Mouse (Mus musculus) liver, embryonic 11.5 days (tissue): Measurements from ENCODE around the gene Cdkl5. TPM values are rescaled to one million over a fixed set of nuclear protein-coding genes. Genes with fewer than 3 reads are reported as not detected.

ENCODE experiments used
- ATAC-seq: fragments of 200-750 bp; cut with Nextera tagmentation; replicated peaks from 2 replicates; pipeline ENCODE4 v1.8.0; 2017; ENCODE audit warnings: moderate number of reproducible peaks, mild to moderate bottlenecking, moderate TSS enrichment, moderate library complexity; ENCODE audit not compliant: low FRiP score
- DNase-seq: peaks from one replicate; pipeline ENCODE4 v3.0.0-alpha.2; 2017; ENCODE audit warnings: low spot score
- H3K27ac ChIP-seq: fragments of 300-500 bp; sonication (generic); 2 replicates; pipeline ENCODE4 v1.5.1; 2014; ENCODE audit warnings: mild to moderate bottlenecking, low read depth, low read length, control low read depth
- H3K27me3 ChIP-seq: fragments of 300-500 bp; sonication (generic); replicated peaks from 2 replicates; pipeline ENCODE4 v1.6.1; 2014; ENCODE audit warnings: low read length, mixed read lengths; ENCODE audit not compliant: control insufficient read depth, insufficient read depth
- H3K36me3 ChIP-seq: fragments of 300-500 bp; sonication (generic); 2 replicates; pipeline ENCODE4 v1.6.1; 2014; ENCODE audit warnings: mild to moderate bottlenecking, low read length, moderate library complexity, mixed read lengths; ENCODE audit not compliant: control insufficient read depth, insufficient read depth
- H3K4me1 ChIP-seq: fragments of 300-500 bp; sonication (generic); replicated peaks from 2 replicates; pipeline ENCODE4 v1.6.1; 2014; ENCODE audit warnings: low read length, mixed read lengths; ENCODE audit not compliant: control insufficient read depth, insufficient read depth
- H3K4me2 ChIP-seq: fragments of 300-500 bp; sonication (generic); 2 replicates; pipeline ENCODE4 v1.6.1; 2014; ENCODE audit warnings: mild to moderate bottlenecking, control low read depth, moderate library complexity
- H3K4me3 ChIP-seq: fragments of 300-500 bp; sonication (generic); 2 replicates; pipeline ENCODE4 v1.5.1; 2014; ENCODE audit warnings: low read depth, low read length, control low read depth
- H3K9ac ChIP-seq: fragments of 300-500 bp; sonication (generic); 2 replicates; pipeline ENCODE4 v1.6.1; 2014; ENCODE audit warnings: low read depth, low read length, control low read depth
- H3K9me3 ChIP-seq: fragments of 300-500 bp; sonication (generic); 2 replicates; pipeline ENCODE4 v1.6.1; 2016; ENCODE audit warnings: low read length, inconsistent platforms, mixed read lengths; ENCODE audit not compliant: control insufficient read depth
- WGBS: fragments of 180-500 bp; shearing (Covaris S2); extraction: QIAGEN DNeasy Blood & Tissue Kit; methylation state at CpG from one replicate; pipeline ENCODE4 v1.1.7; 2014; 5-methylcytosine and 5-hydroxymethylcytosine counted together
- polyA plus RNA-seq: library from polyadenylated mRNA; unstranded; fragments of >200 nt; fragmentation: Nextera tagmentation; extraction: Ambion mirVana; gene quantifications from 2 replicates; pipeline ENCODE4 v1.2.1, GENCODE M21; 2014

Cdkl5 gene
- polyA plus RNA-seq, 1 experiment from 2014 or later: 0.95 TPM

- ATAC-seq: no peak
- no peak overlapping the region for H3K4me3 ChIP-seq
Observed at GRCm38 (mm10) chrX:160745399-160745798, 249.1 kb downstream of the Cdkl5 start.

GRCm38 (mm10) chrX:160735650-160736049 is 258.9 kb downstream of the Cdkl5 start, which contains the start of gene Ppef1:
Gene Ppef1, minus strand, starts transcription at chrX:160735765.
- Histone ChIP-seq H3K27me3 (0 out of 2 replicates have a peak, but pooled peaks cover 3% of the 10 kb centered on the region), H3K9me3 (no peaks in the 10 kb centered on the region), H3K4me1 (no peaks in the 10 kb centered on the region), H3K9ac (no peak within 1 kb of the TSS), H3K4me2 (no peak within 1 kb of the TSS), H3K36me3 (no peaks in the 10 kb centered on the region), H3K27ac (no peak within 1 kb of the TSS), H3K4me3 (no peak within 1 kb of the TSS)
- DNase-seq: no peak
- WGBS: 79% methylated on average over 5 of the region's 5 CpGs
- ATAC-seq: no peak

More at GRCm38 (mm10) chrX:160745399-160745798, 249.1 kb downstream of the Cdkl5 start:
- 45% methylated on average over 1 of the region's 1 CpGs for WGBS
- Histone ChIP-seq H3K4me1 (no peaks in the 10 kb centered on the region), H3K27me3 (no peaks in the 10 kb centered on the region), H3K36me3 (no peaks in the 10 kb centered on the region), H3K4me2 (no peak overlapping the region), H3K9me3 (no peaks in the 10 kb centered on the region), H3K9ac (no peak overlapping the region), H3K27ac (no peak overlapping the region)
- no peak for DNase-seq

Other genes starting within 250 kb of the Cdkl5 start
- gene Rs1, start 226.7 kb downstream of the Cdkl5 start, polyA plus RNA-seq: 0.03 TPM in 1 of 2 replicates, not detected in the other
- gene Gja6, start 87.7 kb downstream of the Cdkl5 start, polyA plus RNA-seq: 2.6 and 3.3 TPM in 2 replicates
- 2.0 and 2.7 TPM in 2 replicates for gene Scml2, start 122.5 kb upstream of the Cdkl5 start, polyA plus RNA-seq